Mouse (Mus musculus): ENCODE results near the gene Shc3.

- TF ChIP-seq CTCF (IDR thresholded peaks at IDR 0.05; ENCODE audit: low read depth, low read length) (no peak), GATA1 (IDR thresholded peaks at IDR 0.05; ENCODE audit: borderline replicate concordance, low read length) (no peak)
These were observed 92.2 kb downstream of the Shc3 start for GRCm38 (mm10) chr13:51476991-51477390.
